Mouse (Mus musculus) right cerebral cortex, postnatal 36 days (tissue): ENCODE data around the gene 9830107B12Rik.
"Not testable (repeated sequence)": the region's sequence is repeated elsewhere in the genome, so short reads cannot be mapped to it uniquely, and the experiment has no call there.

Experiments used
- DNase-seq, 2 experiments: peaks; one replicate each; pipeline ENCODE4 v3.0.0; 2022; ENCODE audit warnings: low spot score in 2 of 2, mixed read lengths in 1 of 2

Gene 9830107B12Rik

DNA sequence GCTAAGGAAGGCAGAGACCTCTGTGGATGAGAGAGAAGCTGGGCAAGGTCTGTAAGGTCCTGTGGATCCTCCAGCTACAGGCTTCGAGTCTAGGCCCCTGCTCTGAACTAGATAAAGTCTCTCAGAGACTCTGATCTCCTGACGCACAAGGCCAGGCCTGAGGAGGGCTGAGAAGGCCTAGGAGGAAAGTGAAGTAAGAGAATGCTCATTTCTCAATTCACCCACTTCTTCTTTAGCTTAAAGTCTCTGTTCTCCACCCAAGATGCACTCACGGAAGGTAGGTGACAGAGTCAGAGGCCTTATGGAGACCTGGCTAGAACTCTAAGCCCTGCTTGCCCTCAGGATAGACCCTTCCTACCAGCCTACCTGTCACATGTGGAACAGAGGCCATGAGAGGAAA, at the start of gene 9830107B12Rik:
Gene 9830107B12Rik, minus strand, starts transcription at position 149 of the 400 bp plus-strand sequence.
- DNase-seq, result no peak

GRCm38 (mm10) chr17:48192366-48192765, 46.3 kb upstream of the 9830107B12Rik start:
- DNase-seq, result no peak

GRCm38 (mm10) chr17:48185252-48185651, 39.2 kb upstream of the 9830107B12Rik start:
- DNase-seq, result no peak

DNA sequence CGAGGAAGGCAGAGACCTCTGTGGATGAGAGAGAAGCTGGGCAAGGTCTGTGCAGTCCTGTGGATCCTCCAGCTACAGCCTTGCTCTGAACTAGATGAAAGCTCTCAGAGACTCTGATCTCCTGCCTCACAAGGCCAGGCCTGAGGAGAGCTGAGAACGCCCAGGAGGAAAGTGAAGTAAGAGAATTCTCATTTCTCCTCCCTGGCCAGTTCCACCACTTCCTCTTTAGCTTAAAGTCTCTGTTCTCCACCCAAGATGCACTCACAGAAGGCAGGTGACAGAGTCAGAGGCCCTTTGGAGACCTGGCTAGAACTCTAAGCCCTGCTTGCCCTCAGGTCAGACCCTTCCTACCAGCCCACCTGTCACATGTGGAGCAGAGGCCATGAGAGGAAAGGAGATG, 21.0 kb upstream of the 9830107B12Rik start, which contains the start of gene A530064D06Rik:
Gene A530064D06Rik, minus strand, starts transcription at position 173 of the 400 bp plus-strand sequence.
- DNase-seq, result not testable (repeated sequence)

DNA sequence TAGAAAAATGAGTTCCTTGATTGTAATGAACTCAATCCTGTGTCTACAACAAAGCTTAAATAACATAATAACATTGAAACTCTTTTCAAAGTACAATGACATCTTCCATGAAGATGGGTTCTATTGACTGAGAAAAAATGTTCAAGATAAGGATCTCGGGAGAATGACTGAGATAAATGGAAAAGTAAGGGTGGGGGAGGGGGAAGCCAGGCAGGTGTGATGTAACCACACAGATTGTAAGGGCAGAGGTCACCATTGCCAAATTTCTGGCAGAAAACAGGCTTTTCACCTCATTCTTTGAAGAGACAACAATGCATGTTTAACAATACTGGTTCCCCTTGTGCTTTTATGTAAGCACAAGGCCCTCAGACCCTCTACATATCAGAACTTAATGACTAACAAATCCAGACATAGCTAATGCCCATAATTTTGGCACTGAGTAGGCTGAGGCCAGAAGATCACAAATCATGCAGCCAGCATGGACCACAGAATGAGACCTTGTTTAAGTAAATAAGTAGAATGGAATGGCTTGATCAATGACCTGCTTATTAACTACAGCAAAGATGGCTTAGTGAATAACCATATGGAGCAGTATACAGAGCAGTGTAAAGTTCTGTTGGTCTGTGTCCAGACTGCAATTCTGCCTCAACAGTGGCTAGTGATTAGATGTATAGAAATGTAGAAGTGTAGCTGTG, 11.5 kb upstream of the 9830107B12Rik start:
- no peak for DNase-seq

DNA sequence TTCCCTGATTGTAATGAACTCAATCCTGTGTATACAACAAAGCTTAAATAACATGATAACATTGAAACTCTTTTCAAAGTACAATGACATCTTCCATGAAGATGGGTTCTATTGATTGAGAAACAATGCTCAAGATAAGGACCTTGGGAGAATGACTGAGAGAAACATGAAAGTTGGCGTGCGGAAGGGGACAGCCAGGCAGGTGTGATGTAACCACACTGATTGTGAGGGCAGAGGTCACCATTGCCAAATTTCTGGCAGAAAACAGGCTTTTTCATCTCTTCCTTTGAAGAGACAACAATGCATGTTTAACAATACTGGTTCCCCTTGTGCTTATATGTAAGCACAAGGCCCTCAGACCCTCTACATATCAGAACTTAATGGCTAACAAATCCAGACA, 13.3 kb downstream of the 9830107B12Rik start:
- DNase-seq, result no peak

GRCm38 (mm10) chr17:48120456-48120855, 25.6 kb downstream of the 9830107B12Rik start:
- DNase-seq, result no peak

- peak in 1 of 2 experiments; percentile 31 for DNase-seq
These were observed 26.4 kb downstream of the 9830107B12Rik start for GRCm38 (mm10) chr17:48119656-48120055.

DNA sequence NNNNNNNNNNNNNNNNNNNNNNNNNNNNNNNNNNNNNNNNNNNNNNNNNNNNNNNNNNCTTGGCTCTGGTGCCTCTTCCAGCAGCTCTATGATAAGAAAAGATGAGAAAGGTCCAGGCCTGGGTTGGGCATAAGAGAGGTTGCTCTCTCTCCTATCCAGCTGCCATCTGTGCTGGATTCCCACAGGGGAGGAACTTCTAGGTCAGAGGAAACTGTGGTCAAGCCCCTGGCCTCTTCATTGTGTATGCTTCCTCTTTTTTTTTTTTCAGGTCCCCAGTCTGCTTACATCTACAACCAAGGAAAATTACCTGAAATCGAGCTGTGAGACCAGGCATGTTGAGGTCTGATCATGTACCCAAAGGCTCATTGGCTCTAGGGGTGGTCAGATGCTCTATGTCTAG, 27.5 kb downstream of the 9830107B12Rik start:
- DNase-seq, result no peak

GRCm38 (mm10) chr17:48110547-48111287, 35.4 kb downstream of the 9830107B12Rik start:
- DNase-seq, result no peak

DNA sequence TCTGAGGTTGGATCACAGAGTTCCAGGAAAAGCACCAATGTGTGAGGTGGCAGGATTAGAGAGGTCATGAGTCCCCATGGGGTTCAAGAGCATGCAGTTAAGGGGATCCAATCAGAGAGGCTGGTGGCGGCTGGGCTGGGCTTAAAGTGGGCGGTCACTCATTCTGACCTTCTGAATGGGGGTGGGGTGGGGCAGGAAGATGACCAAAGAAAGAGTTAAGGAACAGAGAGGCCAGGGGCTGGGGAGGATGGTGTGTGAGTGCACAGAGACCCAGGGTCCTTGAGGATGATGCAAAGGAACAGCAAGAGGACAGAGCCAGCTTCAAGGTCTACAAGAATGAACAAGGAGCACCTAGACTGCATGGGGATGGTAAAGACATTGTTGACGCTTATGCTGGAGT, 37.5 kb downstream of the 9830107B12Rik start:
- no peak for DNase-seq

GRCm38 (mm10) chr17:48107862-48108261, 38.2 kb downstream of the 9830107B12Rik start:
- no peak for DNase-seq

DNA sequence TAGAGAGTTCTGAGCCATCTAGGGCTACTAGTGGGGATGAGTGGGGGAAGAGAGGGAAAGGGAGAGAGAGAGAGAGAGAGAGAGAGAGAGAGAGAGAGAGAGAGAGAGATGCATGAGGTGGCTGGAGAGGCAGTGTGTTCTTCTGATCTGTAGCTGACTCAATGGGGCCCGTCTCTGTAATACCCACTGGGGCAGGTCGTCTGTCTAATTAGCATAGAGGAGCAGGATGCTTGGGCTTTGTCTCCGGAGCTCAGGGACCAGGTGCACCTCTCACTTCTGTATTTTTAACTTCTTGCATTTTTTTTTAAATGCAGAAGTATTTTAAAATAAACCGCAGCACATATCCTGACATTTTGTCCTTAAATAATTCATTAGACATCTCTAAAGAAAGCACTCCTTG, 38.7 kb downstream of the 9830107B12Rik start:
- no peak for DNase-seq

DNA sequence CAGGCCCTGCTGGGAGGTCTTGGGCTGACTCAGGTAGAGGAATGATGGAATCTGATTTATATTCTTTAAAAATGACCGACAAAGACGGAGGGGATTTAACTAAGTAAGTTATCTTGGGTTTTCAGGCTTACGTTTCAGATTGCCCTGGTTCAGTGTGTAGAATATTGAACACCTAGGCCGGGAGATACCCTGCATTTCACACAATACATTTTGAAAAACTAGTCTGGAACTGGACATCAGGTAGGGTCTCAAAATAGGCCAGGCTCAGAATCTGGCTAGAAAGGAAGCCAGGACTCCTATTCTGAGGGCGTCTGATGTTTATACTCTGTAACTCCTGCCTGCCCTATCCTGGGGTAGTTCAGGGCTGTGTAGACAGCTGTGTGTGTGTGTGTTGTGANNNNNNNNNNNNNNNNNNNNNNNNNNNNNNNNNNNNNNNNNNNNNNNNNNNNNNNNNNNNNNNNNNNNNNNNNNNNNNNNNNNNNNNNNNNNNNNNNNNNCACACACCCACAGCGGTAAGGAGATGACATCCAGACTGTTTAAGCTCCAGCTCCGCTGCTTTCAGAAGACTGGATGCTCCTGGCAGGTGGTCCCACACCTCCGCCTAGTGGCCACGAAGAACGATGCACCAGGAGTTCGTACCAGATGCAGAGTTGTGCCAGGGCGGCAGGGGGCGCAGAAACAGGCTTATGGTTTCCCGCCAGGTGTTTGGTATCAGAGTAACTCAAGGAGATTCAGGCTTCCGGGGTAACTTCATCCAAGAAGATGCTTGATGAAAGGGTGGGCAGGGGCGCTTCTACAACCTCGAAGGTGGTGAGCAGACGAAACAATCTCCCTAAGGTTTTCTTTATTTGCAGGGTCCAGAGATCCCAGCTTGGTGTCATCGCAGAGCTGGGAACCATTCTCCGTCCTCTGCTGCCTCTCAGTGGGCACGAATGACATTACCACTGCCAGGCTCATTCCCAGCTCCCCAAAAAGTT, 45.3 kb downstream of the 9830107B12Rik start:
- DNase-seq, result peak; percentile 85 to 88

DNA sequence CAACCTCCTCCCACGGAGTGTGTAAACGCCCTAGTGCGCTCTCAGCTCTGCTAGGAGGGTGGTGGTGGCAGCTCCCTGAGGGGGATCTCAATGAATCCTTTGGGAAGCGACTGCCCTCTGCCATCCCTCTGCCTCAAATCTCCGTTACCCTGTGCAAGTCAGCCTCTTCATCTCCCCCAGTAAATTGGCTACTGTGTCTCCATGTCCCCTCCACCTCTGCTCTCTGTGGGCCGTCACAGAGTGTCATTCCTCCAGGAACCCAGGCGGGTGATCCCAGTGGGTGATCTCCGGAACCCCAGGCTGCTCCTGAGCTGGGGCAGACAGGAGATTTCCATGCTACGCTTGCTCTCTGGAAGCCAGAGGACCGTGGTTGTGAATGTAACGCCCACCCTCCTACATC, 46.8 kb downstream of the 9830107B12Rik start:
- DNase-seq, result no peak

GRCm38 (mm10) chr17:48098528-48098890, 47.6 kb downstream of the 9830107B12Rik start:
- no peak for DNase-seq

GRCm38 (mm10) chr17:48097743-48098527, 48.1 kb downstream of the 9830107B12Rik start:
- DNase-seq, result no peak

GRCm38 (mm10) chr17:48097011-48097742, 48.9 kb downstream of the 9830107B12Rik start:
- DNase-seq, result no peak

GRCm38 (mm10) chr17:48096321-48096720, 49.7 kb downstream of the 9830107B12Rik start:
- DNase-seq, result no peak

DNA sequence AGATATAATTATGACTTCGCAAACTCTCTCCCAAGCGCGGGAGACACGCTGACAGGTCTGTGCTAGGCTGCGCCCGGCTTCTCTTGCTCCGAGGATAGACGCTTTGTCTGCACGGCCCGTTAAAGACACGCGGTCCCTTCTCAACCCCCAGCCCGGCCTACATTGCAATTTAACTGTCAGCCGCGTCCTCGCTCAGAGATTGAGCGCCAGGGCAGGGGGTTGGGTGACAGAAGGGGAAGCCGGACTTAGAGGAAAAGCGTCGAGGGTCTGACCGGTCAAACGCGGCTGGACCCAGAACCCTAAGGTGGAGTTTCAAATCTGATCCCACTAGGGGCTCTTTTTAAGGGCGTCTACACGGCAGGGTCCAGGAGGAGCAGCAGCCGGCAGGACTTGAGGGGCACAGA, 50.3 kb downstream of the 9830107B12Rik start:
- DNase-seq, result no peak
